26 mouse cellular contexts compared by ENCODE assay signal in genomic region chr8:126558400-126558953, GRCm38 (mm10). TPM values are rescaled to one million over a fixed set of nuclear protein-coding genes. Genes with fewer than 3 reads are reported as not detected.
DNase-seq lines count a peak whose midpoint lies in the region; ATAC-seq and TF ChIP-seq lines count a peak whose summit lies in the region.
"Had no signal": no experiment of that assay in that cellular context is flagged by ENCODE, and none has a peak within 500 bp of the region (broad histone marks: within the 10 kb centered on the region; RNA-seq: fewer than 3 reads in every experiment).

No protein-coding gene starts in this region.

- no peaks in the 10 kb centered on the region for H3K27me3 ChIP-seq in intestine, embryonic 16.5 days (replicated peaks; ENCODE audit: control insufficient read depth, insufficient read depth, low read length)
- H3K27me3 ChIP-seq in small intestine, adult 2 months (ENCODE audit: control insufficient read depth, insufficient read depth, low read length), result no peaks in the 10 kb centered on the region
- H3K27me3 ChIP-seq in midbrain, postnatal 0 days (ENCODE audit: insufficient read depth, low read length), result no peaks in the 10 kb centered on the region
- H3K27me3 ChIP-seq: embryonic facial prominence, embryonic 12.5 days; embryonic facial prominence, embryonic 15.5 days; heart, embryonic 13.5 days; hindbrain, embryonic 12.5 days had no signal

- H3K9me3 ChIP-seq in intestine, embryonic 16.5 days (ENCODE audit: control insufficient read depth, low read length), result 0 out of 2 replicates have a peak, but pooled peaks cover 3% of the 10 kb centered on the region
- no peaks in the 10 kb centered on the region for H3K9me3 ChIP-seq in midbrain, postnatal 0 days (ENCODE audit: low read length)
- H3K9me3 ChIP-seq: embryonic facial prominence, embryonic 12.5 days; embryonic facial prominence, embryonic 15.5 days; heart, embryonic 13.5 days; hindbrain, embryonic 12.5 days had no signal

- no peak for TF ChIP-seq CTCF in small intestine, adult 2 months (IDR thresholded peaks at IDR 0.05; ENCODE audit: extremely low read depth, insufficient read length, insufficient replicate concordance, low read depth, low read length)
- no peak for TF ChIP-seq CTCF in midbrain, postnatal 0 days (IDR thresholded peaks at IDR 0.05)

- H3K27ac ChIP-seq in intestine, embryonic 16.5 days (ENCODE audit: low read length), result no peak overlapping the region
- H3K27ac ChIP-seq in small intestine, adult 2 months (ENCODE audit: insufficient read depth, low read depth, low read length), result peak overlapping the region; percentile 89
- H3K27ac ChIP-seq in midbrain, postnatal 0 days (ENCODE audit: low read depth, low read length), result no peak overlapping the region
- H3K27ac ChIP-seq: embryonic facial prominence, embryonic 12.5 days; embryonic facial prominence, embryonic 15.5 days; gastrocnemius, adult 2 months; heart, embryonic 13.5 days; hindbrain, embryonic 12.5 days had no signal

- WGBS in intestine, embryonic 16.5 days, result 86% methylated on average over 13 of the region's 13 CpGs
- 73% methylated on average over 13 of the region's 13 CpGs for WGBS in small intestine, adult 2 months
- WGBS in midbrain, postnatal 0 days, result 94% methylated on average over 13 of the region's 13 CpGs

- H3K36me3 ChIP-seq in intestine, embryonic 16.5 days (ENCODE audit: control insufficient read depth, insufficient read depth, low read length), result no peaks in the 10 kb centered on the region
- no peaks in the 10 kb centered on the region for H3K36me3 ChIP-seq in small intestine, adult 2 months (ENCODE audit: control insufficient read depth, insufficient read depth, low read length)
- no peaks in the 10 kb centered on the region for H3K36me3 ChIP-seq in midbrain, postnatal 0 days (ENCODE audit: insufficient read depth, low read length)
- H3K36me3 ChIP-seq: embryonic facial prominence, embryonic 12.5 days; embryonic facial prominence, embryonic 15.5 days; heart, embryonic 13.5 days; hindbrain, embryonic 12.5 days had no signal

- peak; percentile 69 for ATAC-seq in intestine, embryonic 16.5 days
- ATAC-seq in midbrain, postnatal 0 days (ENCODE audit: low FRiP score), result no peak
- ATAC-seq: activated CD4-positive, CD25-positive, alpha-beta regulatory T cell, adult 4 months; CD4-positive, CD25-positive, alpha-beta regulatory T cell, adult 4 months; forebrain, embryonic 14.5 days; forebrain, postnatal 0 days; hindbrain, embryonic 16.5 days had no signal

- H3K9ac ChIP-seq in intestine, embryonic 16.5 days (ENCODE audit: low read depth, low read length), result no peak overlapping the region
- H3K9ac ChIP-seq in midbrain, postnatal 0 days (replicated peaks; ENCODE audit: low read length, poor library complexity, severe bottlenecking), result no peak overlapping the region
- H3K9ac ChIP-seq: embryonic facial prominence, embryonic 12.5 days; embryonic facial prominence, embryonic 15.5 days; forebrain, postnatal 0 days; heart, embryonic 13.5 days; hindbrain, embryonic 12.5 days had no signal

- peak; percentile 42 for DNase-seq in testis, postnatal 14 days (ENCODE audit: low spot score)
- no peak for DNase-seq in testis, postnatal 10 days (ENCODE audit: low spot score)
- no peak for DNase-seq in urinary bladder, adult 2 months (ENCODE audit: low spot score)
- DNase-seq in kidney, adult 9 months, result no peak
- DNase-seq in midbrain, postnatal 0 days (ENCODE audit: low spot score), result no peak
- DNase-seq: adrenal gland, adult 8-10 months; adrenal gland, postnatal 36 days; cerebellum, adult 18-20 months; cerebellum, adult 9-10 months; cerebellum, postnatal 14 days; forebrain, postnatal 0 days; gastrocnemius, adult 2 months; gastrocnemius, postnatal 14 days; heart, adult 18-20 months; heart, postnatal 14 days; heart, postnatal 4 days had no signal

- peaks cover 4% of the 10 kb centered on the region; the same call in 1 of the 2 replicates for H3K4me1 ChIP-seq in intestine, embryonic 16.5 days (ENCODE audit: control insufficient read depth, insufficient read depth, low read length)
- H3K4me1 ChIP-seq in small intestine, adult 2 months (ENCODE audit: control insufficient read depth, insufficient read depth, insufficient read length, low read length), result peaks cover 5% of the 10 kb centered on the region
- H3K4me1 ChIP-seq in midbrain, postnatal 0 days (ENCODE audit: insufficient read depth, low read length), result no peaks in the 10 kb centered on the region
- H3K4me1 ChIP-seq: heart, embryonic 13.5 days had no signal

- H3K4me2 ChIP-seq in intestine, embryonic 16.5 days (ENCODE audit: low read depth, low read length), result no peak overlapping the region
- H3K4me2 ChIP-seq in midbrain, postnatal 0 days (ENCODE audit: low read depth, low read length, poor library complexity, severe bottlenecking), result no peak overlapping the region
- H3K4me2 ChIP-seq: embryonic facial prominence, embryonic 12.5 days; embryonic facial prominence, embryonic 15.5 days; heart, embryonic 13.5 days; hindbrain, embryonic 12.5 days had no signal

- no peak for TF ChIP-seq POLR2A in small intestine, adult 2 months (IDR thresholded peaks at IDR 0.05; ENCODE audit: low read depth, low read length)

- H3K4me3 ChIP-seq in intestine, embryonic 16.5 days (ENCODE audit: low read length), result no peak overlapping the region
- no peak overlapping the region for H3K4me3 ChIP-seq in small intestine, adult 2 months (ENCODE audit: low read depth, low read length)
- no peak overlapping the region for H3K4me3 ChIP-seq in midbrain, postnatal 0 days (ENCODE audit: low read depth, low read length)
- H3K4me3 ChIP-seq: embryonic facial prominence, embryonic 12.5 days; embryonic facial prominence, embryonic 15.5 days; gastrocnemius, adult 2 months; heart, embryonic 13.5 days; hindbrain, embryonic 12.5 days had no signal

RNA-seq across cellular contexts. Expression of gene Irf2bp2, which starts 35.3 kb away (rescaled TPM):
- polyA plus RNA-seq in intestine, embryonic 16.5 days (2015; fragmentation: Nextera tagmentation; extraction: Ambion mirVana), result 11.5 and 11.9 TPM in 2 replicates
- 50.5 and 91.6 TPM in 2 replicates for polyA plus RNA-seq in small intestine, adult 2 months (2012; rRNA removed)
- 33.4 and 35.5 TPM in 2 replicates for polyA plus RNA-seq in urinary bladder, adult 2 months (2012; rRNA removed)
- total RNA-seq in midbrain, postnatal 0 days (2014; rRNA removed), result 81.3 and 88.2 TPM in 2 replicates
- 8.0 and 9.2 TPM in 2 replicates for polyA plus RNA-seq in midbrain, postnatal 0 days (2015; fragmentation: Nextera tagmentation; extraction: Ambion mirVana)
